Mouse (Mus musculus) kidney, postnatal 0 days (tissue): ENCODE results near the gene Gm20671. TPM values are rescaled to one million over a fixed set of nuclear protein-coding genes. Genes with fewer than 3 reads are reported as not detected.

Source experiments
- ATAC-seq: fragments of 200-750 bp; cut with Nextera tagmentation; replicated peaks from 2 replicates; pipeline ENCODE4 v1.8.0; 2017; ENCODE audit warnings: low read depth, moderate number of reproducible peaks, moderate TSS enrichment, moderate library complexity; ENCODE audit not compliant: low FRiP score
- DNase-seq: peaks from one replicate; pipeline ENCODE4 v3.0.0-alpha.2; 2016; ENCODE audit warnings: low spot score
- H3K27ac ChIP-seq: fragments of 300-500 bp; sonication (generic); 2 replicates; pipeline ENCODE4 v1.5.1; 2014; ENCODE audit warnings: mild to moderate bottlenecking
- H3K27me3 ChIP-seq: fragments of 300-500 bp; sonication (generic); 2 replicates; pipeline ENCODE4 v1.6.1; 2014; ENCODE audit warnings: low read length, mixed read lengths; ENCODE audit not compliant: insufficient read depth
- H3K36me3 ChIP-seq: fragments of 300-500 bp; sonication (generic); 2 replicates; pipeline ENCODE4 v1.6.1; 2014; ENCODE audit warnings: low read length, mixed read lengths; ENCODE audit not compliant: insufficient read depth
- H3K4me1 ChIP-seq: fragments of 300-500 bp; sonication (generic); replicated peaks from 2 replicates; pipeline ENCODE4 v1.6.1; 2014; ENCODE audit warnings: antibody characterized with exemption, low read length, mixed read lengths; ENCODE audit not compliant: insufficient read depth
- H3K4me2 ChIP-seq: fragments of 300-500 bp; sonication (generic); 2 replicates; pipeline ENCODE4 v1.6.1; 2014; ENCODE audit warnings: mild to moderate bottlenecking, low read length, moderate library complexity, mixed read lengths
- H3K4me3 ChIP-seq: fragments of 300-500 bp; sonication (generic); replicated peaks from 2 replicates; pipeline ENCODE4 v1.5.1; 2014; ENCODE audit warnings: low read depth, low read length
- H3K9ac ChIP-seq: fragments of 300-500 bp; sonication (generic); 2 replicates; pipeline ENCODE4 v1.6.1; 2014; ENCODE audit warnings: low read depth, low read length
- H3K9me3 ChIP-seq: fragments of 300-500 bp; sonication (generic); replicated peaks from 2 replicates; pipeline ENCODE4 v1.6.1; 2016; ENCODE audit warnings: low read length, inconsistent platforms, mixed read lengths
- CTCF ChIP-seq: IDR thresholded peaks from 2 replicates; pipeline ENCODE4 v1.5.1; 2016; ENCODE audit warnings: antibody characterized with exemption, low read depth, mild to moderate bottlenecking, moderate library complexity
- WGBS: fragments of 180-500 bp; shearing (Covaris S2); extraction: QIAGEN DNeasy Blood & Tissue Kit; methylation state at CpG from one replicate; pipeline ENCODE4 v1.1.7; 2014; 5-methylcytosine and 5-hydroxymethylcytosine counted together
- polyA plus RNA-seq: library from polyadenylated mRNA; unstranded; fragments of >200 nt; fragmentation: Nextera tagmentation; extraction: Ambion mirVana; gene quantifications from 2 replicates; pipeline ENCODE4 v1.2.1, GENCODE M21; 2015

Gm20671 gene
- not detected in 2 replicates for polyA plus RNA-seq

DNA sequence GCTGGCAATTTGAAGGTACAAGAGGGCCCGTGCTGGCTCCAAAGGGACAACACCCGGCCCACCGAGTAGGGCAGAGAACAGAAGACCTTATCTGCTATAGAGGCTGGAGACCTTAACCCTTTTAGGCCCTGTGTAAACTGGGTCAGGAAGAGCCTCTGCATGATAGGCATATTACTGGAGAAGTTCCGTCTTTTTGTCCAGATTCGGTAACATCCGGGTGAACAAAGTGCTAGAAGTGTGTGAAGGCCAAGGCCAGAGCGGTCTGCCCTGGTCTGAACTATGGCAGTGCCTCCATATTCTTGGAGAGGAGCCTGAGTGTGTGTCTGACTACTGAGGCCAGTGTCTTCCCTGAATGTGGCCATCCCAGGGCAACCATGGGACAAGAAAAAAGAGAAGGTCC, at the start of gene Gm20671:
Gene Gm20671, minus strand, starts transcription at position 101 of the 400 bp plus-strand sequence.
- WGBS: 97% methylated on average over 7 of the region's 7 CpGs
- DNase-seq (no peak), ATAC-seq (no peak)
- no peak for TF ChIP-seq CTCF
- Histone ChIP-seq H3K4me2 (no peak within 1 kb of the TSS), H3K27ac (no peak within 1 kb of the TSS), H3K9ac (no peak within 1 kb of the TSS), H3K27me3 (no peaks in the 10 kb centered on the region), H3K36me3 (peaks cover 44% of the 10 kb centered on the region), H3K9me3 (no peaks in the 10 kb centered on the region), H3K4me1 (no peaks in the 10 kb centered on the region), H3K4me3 (no peak within 1 kb of the TSS)

DNA sequence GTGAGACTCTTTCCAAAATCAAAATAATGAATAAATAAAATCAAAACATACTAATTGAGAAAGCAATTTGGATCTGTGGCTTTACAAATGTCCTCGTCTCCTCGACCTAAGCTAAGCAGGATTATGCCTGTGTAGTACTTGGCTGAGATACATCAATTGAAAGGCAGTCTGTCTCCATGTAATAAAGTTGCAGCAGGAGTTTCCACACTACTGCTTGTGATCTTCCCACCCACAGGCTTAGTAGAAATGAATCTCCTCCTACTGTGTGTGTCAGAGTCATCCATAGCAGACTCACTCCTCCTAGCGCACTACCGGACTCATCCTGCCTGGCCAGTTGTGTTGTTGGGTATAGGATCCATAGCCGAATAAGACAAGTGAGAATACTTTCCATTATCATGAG, 45.4 kb upstream of the Gm20671 start:
- Histone ChIP-seq H3K9me3 (no peaks in the 10 kb centered on the region), H3K27ac (no peak overlapping the region), H3K36me3 (0 out of 2 replicates have a peak, but pooled peaks cover 12% of the 10 kb centered on the region), H3K4me3 (no peak overlapping the region), H3K27me3 (no peaks in the 10 kb centered on the region), H3K4me2 (no peak overlapping the region), H3K4me1 (no peaks in the 10 kb centered on the region), H3K9ac (no peak overlapping the region)
- DNase-seq (no peak), ATAC-seq (no peak)
- WGBS: 95% methylated on average over 5 of the region's 5 CpGs
- TF ChIP-seq CTCF: no peak

DNA sequence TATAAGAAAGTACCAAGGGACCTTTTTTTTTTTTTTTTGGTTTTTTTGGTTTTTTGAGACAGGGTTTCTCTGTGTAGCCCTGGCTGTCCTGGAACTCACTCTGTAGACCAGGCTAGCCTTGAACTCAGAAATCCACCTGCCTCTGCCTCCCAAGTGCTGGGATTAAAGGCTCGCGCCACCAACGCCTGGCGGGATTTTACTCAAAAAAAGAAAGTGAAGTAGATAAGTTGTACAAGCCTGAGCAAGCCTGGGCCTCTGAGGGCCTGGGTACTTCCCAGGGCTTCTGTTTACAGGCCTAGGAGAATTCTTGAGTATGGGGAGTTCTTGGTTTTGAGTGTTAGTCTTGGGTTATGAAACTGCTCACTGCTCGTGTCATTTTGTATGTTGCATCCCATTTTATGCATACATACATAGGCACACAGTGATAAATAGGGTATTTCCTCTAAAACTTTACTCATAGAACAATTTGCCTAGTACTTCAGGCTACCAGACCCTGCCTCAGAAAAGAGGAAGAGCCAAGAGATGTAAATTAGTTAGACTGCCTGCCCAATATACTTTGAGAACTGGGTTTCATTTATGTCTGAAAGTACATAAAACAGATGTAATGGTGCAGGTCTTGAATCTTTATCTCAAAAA, 42.6 kb upstream of the Gm20671 start:
- Histone ChIP-seq H3K9me3 (no peaks in the 10 kb centered on the region), H3K27ac (no peak overlapping the region), H3K4me2 (no peak overlapping the region), H3K36me3 (0 out of 2 replicates have a peak, but pooled peaks cover 12% of the 10 kb centered on the region), H3K4me3 (no peak overlapping the region), H3K4me1 (no peaks in the 10 kb centered on the region), H3K27me3 (no peaks in the 10 kb centered on the region), H3K9ac (no peak overlapping the region)
- 95% methylated on average over 5 of the region's 5 CpGs for WGBS
- DNase-seq: no peak
- ATAC-seq: no peak
- no peak for TF ChIP-seq CTCF

GRCm38 (mm10) chr5:32863253-32864228, 36.6 kb upstream of the Gm20671 start, which contains the start of gene Depdc5:
TSS of gene Depdc5 (plus strand) at chr5:32863701.
- H3K27me3 ChIP-seq: no peaks in the 10 kb centered on the region
- peak within 1 kb of the TSS; percentile 83 for H3K4me3 ChIP-seq
- ATAC-seq (peak; percentile 98), DNase-seq (peak; percentile 95)
- 0 out of 2 replicates have a peak, but pooled peaks cover 5% of the 10 kb centered on the region for H3K36me3 ChIP-seq
- peak within 1 kb of the TSS; percentile 74 for H3K4me2 ChIP-seq
- no peaks in the 10 kb centered on the region for H3K9me3 ChIP-seq
- H3K9ac ChIP-seq: peak within 1 kb of the TSS; percentile 79
- WGBS: 2% methylated on average over 52 of the region's 64 CpGs
- H3K27ac ChIP-seq: peak within 1 kb of the TSS; percentile 75
- H3K4me1 ChIP-seq: 0 out of 2 replicates have a peak, but pooled peaks cover 6% of the 10 kb centered on the region
- no peak for TF ChIP-seq CTCF

DNA sequence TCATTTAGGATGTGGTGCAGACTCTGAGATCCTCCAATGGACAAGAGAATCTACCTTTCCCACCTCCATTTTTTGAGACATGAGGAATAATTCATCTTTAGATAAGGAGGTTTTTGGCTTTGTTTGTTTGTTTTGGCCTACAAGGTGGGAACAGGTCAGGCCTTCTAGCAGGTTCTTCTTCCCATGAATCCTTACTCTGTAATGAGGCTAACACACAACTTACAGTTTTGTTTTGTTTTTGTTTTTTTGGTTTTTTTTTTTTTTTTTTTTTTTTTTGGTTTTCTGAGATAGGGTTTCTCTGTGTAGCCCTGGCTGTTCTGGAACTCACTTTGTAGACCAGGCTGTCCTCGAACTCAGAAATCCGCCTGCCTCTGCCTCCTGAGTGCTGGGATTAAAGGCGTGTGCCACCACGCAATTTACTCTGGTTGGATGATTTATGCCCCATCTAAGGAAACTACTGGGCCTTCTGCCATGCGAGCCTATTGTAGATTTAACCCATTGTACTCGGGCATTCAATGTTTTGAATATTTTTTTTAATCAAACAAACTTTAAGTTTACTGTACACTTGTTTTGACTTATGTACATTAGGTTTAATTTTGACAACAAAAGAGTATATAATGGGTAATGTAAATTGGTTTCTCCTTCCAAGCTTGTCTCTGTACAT, 35.7 kb upstream of the Gm20671 start:
- 45% methylated on average over 6 of the region's 6 CpGs for WGBS
- Histone ChIP-seq H3K9me3 (no peaks in the 10 kb centered on the region), H3K4me1 (0 out of 2 replicates have a peak, but pooled peaks cover 6% of the 10 kb centered on the region), H3K27me3 (no peaks in the 10 kb centered on the region), H3K4me3 (peak overlapping the region; percentile 83), H3K4me2 (peak overlapping the region; percentile 74), H3K27ac (no peak overlapping the region), H3K36me3 (no peaks in the 10 kb centered on the region), H3K9ac (no peak overlapping the region)
- ATAC-seq (no peak), DNase-seq (peak; percentile 44)
- TF ChIP-seq CTCF: no peak

DNA sequence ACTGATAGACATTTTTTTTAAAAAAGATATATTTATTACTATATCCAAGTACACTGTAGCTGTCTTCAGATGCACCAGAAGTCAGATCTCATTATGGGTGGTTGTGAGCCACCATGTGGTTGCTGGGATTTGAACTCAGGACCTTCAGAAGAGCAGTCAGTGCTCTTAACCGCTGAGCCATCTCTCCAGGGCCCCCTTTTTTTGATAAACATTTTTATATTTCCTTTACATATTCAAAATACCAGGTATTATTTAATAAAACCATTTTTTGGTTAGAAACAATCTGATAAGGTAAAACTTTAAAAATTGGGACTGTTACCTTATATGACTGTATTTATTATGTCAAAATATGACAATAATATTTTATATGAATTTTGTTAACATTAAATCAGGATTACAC, 34.2 kb upstream of the Gm20671 start:
- Histone ChIP-seq H3K27me3 (no peaks in the 10 kb centered on the region), H3K4me1 (0 out of 2 replicates have a peak, but pooled peaks cover 6% of the 10 kb centered on the region), H3K9me3 (no peaks in the 10 kb centered on the region), H3K9ac (no peak overlapping the region), H3K27ac (no peak overlapping the region), H3K4me2 (no peak overlapping the region), H3K36me3 (no peaks in the 10 kb centered on the region), H3K4me3 (no peak overlapping the region)
- DNase-seq: no peak
- no peak for ATAC-seq
- 92% methylated on average over 1 of the region's 1 CpGs for WGBS
- TF ChIP-seq CTCF: no peak
